Mouse (Mus musculus) leukemia stem cell, adult 10-12 weeks (primary cell): ENCODE data around the gene Vmn2r32. TPM values are rescaled to one million over a fixed set of nuclear protein-coding genes. Genes with fewer than 3 reads are reported as not detected.

Experiments used
- polyA plus RNA-seq: library from polyadenylated mRNA; stranded (reverse); fragments of >175 nt; gene quantifications from 2 replicates; pipeline ENCODE4 v1.2.3, GENCODE M21; 2012; ENCODE audit warnings: low replicate concordance

Vmn2r32 gene
- not detected in 2 replicates for polyA plus RNA-seq

GRCm38 (mm10) chr7:7479918-7480317 lies at the start of gene Vmn2r32:
TSS of gene Vmn2r32 (minus strand) at chr7:7480018.

Other genes starting within 250 kb of the Vmn2r32 start
- gene Vmn2r29, start 232.7 kb downstream of the Vmn2r32 start, polyA plus RNA-seq = not detected in 2 replicates
- gene Gm45844, start 201.7 kb downstream of the Vmn2r32 start, polyA plus RNA-seq = 0.07 TPM in 1 of 2 replicates, not detected in the other
- 3.3 and 7.6 TPM in 2 replicates for gene Clcn4, start 179.2 kb downstream of the Vmn2r32 start, polyA plus RNA-seq
- 0.07 TPM in 1 of 2 replicates, not detected in the other for gene Vmn2r30, start 142.4 kb downstream of the Vmn2r32 start, polyA plus RNA-seq
- 0.40 TPM in 1 of 2 replicates, not detected in the other for gene Gm45783, start 105.4 kb downstream of the Vmn2r32 start, polyA plus RNA-seq
- gene Vmn2r31, start 80.3 kb downstream of the Vmn2r32 start, polyA plus RNA-seq = 0.02 TPM in 1 of 2 replicates, not detected in the other
- gene Vmn2r33, start 86.8 kb upstream of the Vmn2r32 start, polyA plus RNA-seq = 0.07 TPM in 1 of 2 replicates, not detected in the other
- not detected in 2 replicates for gene Vmn2r34, start 209.5 kb upstream of the Vmn2r32 start, polyA plus RNA-seq